Mouse (Mus musculus): ENCODE measurements at regions not wholly inside any gene's neighbourhood (a gene's known extent, or its start where the extent isn't known, plus 50 kb on each side); places are given as distances from the start of the nearest gene placed in this dataset.
A peak's percentile ranks its signal among the peaks of the same experiment; 100 is the strongest.

- no peak for DNase-seq (ENCODE audit: low spot score)
Observed at GRCm38 (mm10) chr13:97394071-97394470, 153.2 kb downstream of the Enc1 start.

- DNase-seq (ENCODE audit: low spot score) = no peak
Observed at GRCm38 (mm10) chr13:97393456-97393855, 152.6 kb downstream of the Enc1 start.

GRCm38 (mm10) chr13:97390449-97390930 is 149.6 kb downstream of the Enc1 start:
- DNase-seq (ENCODE audit: low spot score) = peak; percentile 19

GRCm38 (mm10) chr13:97388851-97389479 is 148.1 kb downstream of the Enc1 start:
- DNase-seq (ENCODE audit: low spot score) = no peak

- peak; percentile 61 for DNase-seq (ENCODE audit: low spot score)
Observed at GRCm38 (mm10) chr13:97386511-97386910, 145.6 kb downstream of the Enc1 start.

GRCm38 (mm10) chr13:97385531-97385930 is 144.6 kb downstream of the Enc1 start:
- DNase-seq (ENCODE audit: low spot score) = no peak

- DNase-seq (ENCODE audit: low spot score) = no peak
Observed at GRCm38 (mm10) chr13:97384091-97384777, 143.3 kb downstream of the Enc1 start.

GRCm38 (mm10) chr13:97383351-97383750 is 142.4 kb downstream of the Enc1 start:
- DNase-seq (ENCODE audit: low spot score) = no peak

GRCm38 (mm10) chr13:97380366-97380765 is 139.5 kb downstream of the Enc1 start:
- no peak for DNase-seq (ENCODE audit: low spot score)

- DNase-seq (ENCODE audit: low spot score) = no peak
Observed at GRCm38 (mm10) chr13:97376232-97376523, 135.3 kb downstream of the Enc1 start.

- DNase-seq (ENCODE audit: low spot score) = peak; percentile 46
Observed at GRCm38 (mm10) chr13:97375501-97376231, 134.8 kb downstream of the Enc1 start.

- DNase-seq (ENCODE audit: low spot score) = no peak
Observed at GRCm38 (mm10) chr13:97372348-97372747, 131.4 kb downstream of the Enc1 start.

GRCm38 (mm10) chr13:97371200-97371599 is 130.3 kb downstream of the Enc1 start:
- DNase-seq (ENCODE audit: low spot score) = no peak

- DNase-seq (ENCODE audit: low spot score) = no peak
Observed at GRCm38 (mm10) chr13:97366723-97367122, 125.8 kb downstream of the Enc1 start.

- no peak for DNase-seq (ENCODE audit: low spot score)
Observed at GRCm38 (mm10) chr13:97365557-97366244, 124.8 kb downstream of the Enc1 start.

GRCm38 (mm10) chr13:97365004-97365403 is 124.1 kb downstream of the Enc1 start:
- DNase-seq (ENCODE audit: low spot score) = no peak

GRCm38 (mm10) chr13:97363765-97364164 is 122.9 kb downstream of the Enc1 start:
- peak; percentile 62 for DNase-seq (ENCODE audit: low spot score)

- DNase-seq (ENCODE audit: low spot score) = no peak
Observed at GRCm38 (mm10) chr13:97363214-97363613, 122.3 kb downstream of the Enc1 start.

- DNase-seq (ENCODE audit: low spot score) = no peak
Observed at GRCm38 (mm10) chr13:97360551-97360950, 119.6 kb downstream of the Enc1 start.

GRCm38 (mm10) chr13:97358781-97359305 is 117.9 kb downstream of the Enc1 start:
- no peak for DNase-seq (ENCODE audit: low spot score)

- no peak for DNase-seq (ENCODE audit: low spot score)
Observed at GRCm38 (mm10) chr13:97358261-97358660, 117.4 kb downstream of the Enc1 start.
